Mouse (Mus musculus) midbrain, embryonic 14.5 days (tissue): ENCODE measurements around the gene Sh3pxd2b. TPM values are rescaled to one million over a fixed set of nuclear protein-coding genes. Genes with fewer than 3 reads are reported as not detected.

Experiments used
- ATAC-seq: fragments of 200-750 bp; cut with Nextera tagmentation; 2 replicates; pipeline ENCODE4 v1.8.0; 2017; ENCODE audit warnings: moderate number of reproducible peaks, moderate library complexity; ENCODE audit not compliant: low FRiP score, low TSS enrichment
- DNase-seq: peaks from one replicate; pipeline ENCODE4 v3.0.0-alpha.2; 2015
- H3K27ac ChIP-seq: fragments of 300-500 bp; sonication (generic); replicated peaks from 2 replicates; pipeline ENCODE4 v1.5.1; 2014; ENCODE audit warnings: mild to moderate bottlenecking, low read depth, low read length, moderate library complexity
- H3K27me3 ChIP-seq: fragments of 300-500 bp; sonication (generic); 2 replicates; pipeline ENCODE4 v1.6.1; 2014; ENCODE audit warnings: low read length, control low read depth, mixed read lengths; ENCODE audit not compliant: control insufficient read depth, insufficient read depth
- H3K36me3 ChIP-seq: fragments of 300-500 bp; sonication (generic); 2 replicates; pipeline ENCODE4 v1.6.1; 2014; ENCODE audit warnings: low read length, control low read depth; ENCODE audit not compliant: control insufficient read depth, insufficient read depth
- H3K4me1 ChIP-seq: fragments of 300-500 bp; sonication (generic); 2 replicates; pipeline ENCODE4 v1.6.1; 2014; ENCODE audit warnings: mild to moderate bottlenecking, antibody characterized with exemption, low read length, control low read depth; ENCODE audit not compliant: control insufficient read depth, insufficient read depth
- H3K4me2 ChIP-seq: fragments of 300-500 bp; sonication (generic); 2 replicates; pipeline ENCODE4 v1.6.1; 2014; ENCODE audit warnings: mild to moderate bottlenecking, low read length, moderate library complexity
- H3K4me3 ChIP-seq: fragments of 300-500 bp; sonication (generic); replicated peaks from 2 replicates; pipeline ENCODE4 v1.5.1; 2014; ENCODE audit warnings: low read depth, low read length
- H3K9ac ChIP-seq: fragments of 300-500 bp; sonication (generic); replicated peaks from 2 replicates; pipeline ENCODE4 v1.6.1; 2014; ENCODE audit warnings: mild to moderate bottlenecking, low read length, moderate library complexity
- H3K9me3 ChIP-seq: fragments of 300-500 bp; sonication (generic); 2 replicates; pipeline ENCODE4 v1.6.1; 2016; ENCODE audit warnings: low read length, control low read depth, mixed read lengths; ENCODE audit not compliant: control insufficient read depth
- WGBS: fragments of 180-500 bp; shearing (Covaris S2); extraction: QIAGEN DNeasy Blood & Tissue Kit; methylation state at CpG from one replicate; pipeline ENCODE4 v1.1.7; 2014; 5-methylcytosine and 5-hydroxymethylcytosine counted together
- polyA plus RNA-seq: library from polyadenylated mRNA; unstranded; fragments of >200 nt; fragmentation: Nextera tagmentation; extraction: Ambion mirVana; gene quantifications from 2 replicates; pipeline ENCODE4 v1.2.1, GENCODE M21; 2014

Sh3pxd2b gene
- polyA plus RNA-seq, 1 experiment from 2014 or later, result 25.4 TPM

DNA sequence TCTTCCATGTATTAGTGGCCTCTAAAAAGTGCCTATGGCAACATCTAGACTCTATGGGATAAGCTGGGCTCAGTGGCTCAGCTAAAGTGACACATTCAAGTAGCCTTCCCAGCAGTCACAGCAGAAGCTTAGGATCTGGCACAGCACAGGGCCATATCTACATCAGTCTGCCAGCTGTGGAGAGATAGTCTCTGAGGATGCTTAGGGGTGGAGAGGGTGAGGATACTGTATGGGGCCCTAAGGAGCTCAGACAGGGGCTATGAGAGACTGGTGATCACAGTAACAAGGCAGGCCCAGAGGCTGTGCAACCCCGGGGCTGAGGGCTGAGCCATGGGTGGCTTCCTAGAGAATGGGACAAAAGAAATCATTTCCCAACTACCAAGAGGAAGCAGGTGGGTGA, 40.6 kb upstream of the Sh3pxd2b start:
- DNase-seq (no peak), ATAC-seq (no peak)
- Histone ChIP-seq H3K4me1 (no peaks in the 10 kb centered on the region), H3K27ac (no peak overlapping the region), H3K4me2 (no peak overlapping the region), H3K9me3 (no peaks in the 10 kb centered on the region), H3K4me3 (no peak overlapping the region), H3K27me3 (no peaks in the 10 kb centered on the region), H3K36me3 (no peaks in the 10 kb centered on the region), H3K9ac (no peak overlapping the region)
- 81% methylated on average over 1 of the region's 1 CpGs for WGBS

DNA sequence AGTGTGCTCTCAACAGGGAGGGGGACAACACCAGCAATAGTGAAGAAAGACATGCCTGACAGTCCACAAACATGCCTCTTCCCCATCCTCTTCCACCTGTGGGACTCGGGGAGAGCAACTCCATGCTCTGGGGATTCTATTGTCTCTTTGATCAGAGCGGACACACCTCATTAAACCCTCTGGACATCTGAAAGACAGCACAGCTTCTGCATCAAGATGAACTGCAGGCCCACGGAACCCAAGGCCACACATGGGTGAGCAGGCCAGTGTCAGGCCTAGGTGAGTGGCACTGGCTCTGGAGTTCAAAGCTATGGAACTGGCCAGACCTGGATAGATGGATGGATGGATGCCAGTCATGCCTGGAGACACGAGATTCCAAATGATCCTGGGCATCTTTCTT, 38.2 kb upstream of the Sh3pxd2b start:
- DNase-seq (no peak), ATAC-seq (no peak)
- Histone ChIP-seq H3K9me3 (no peaks in the 10 kb centered on the region), H3K27me3 (no peaks in the 10 kb centered on the region), H3K4me2 (no peak overlapping the region), H3K4me1 (no peaks in the 10 kb centered on the region), H3K4me3 (no peak overlapping the region), H3K36me3 (no peaks in the 10 kb centered on the region), H3K9ac (no peak overlapping the region), H3K27ac (no peak overlapping the region)
- 14% methylated on average over 4 of the region's 4 CpGs for WGBS

DNA sequence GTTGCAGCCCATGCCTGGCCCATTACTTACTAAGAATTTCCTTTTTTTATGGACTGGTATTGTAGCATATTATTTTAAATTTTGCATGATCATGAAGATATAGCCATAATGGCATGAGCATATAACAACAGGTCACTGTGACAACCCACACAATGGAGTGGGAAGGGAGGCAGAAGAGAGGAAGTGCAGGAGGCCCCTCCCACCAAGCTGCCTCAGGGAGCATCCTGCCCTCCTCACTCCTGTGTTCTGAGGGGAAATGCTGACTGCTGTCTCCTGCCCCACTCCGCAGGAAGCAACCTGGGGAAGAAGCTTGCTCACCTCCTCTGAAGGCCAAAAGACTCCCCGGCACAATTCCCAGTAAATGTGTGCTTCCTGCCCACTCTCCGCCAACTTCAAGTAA, 37.7 kb upstream of the Sh3pxd2b start:
- Histone ChIP-seq H3K4me2 (no peak overlapping the region), H3K4me1 (no peaks in the 10 kb centered on the region), H3K27ac (no peak overlapping the region), H3K36me3 (no peaks in the 10 kb centered on the region), H3K4me3 (no peak overlapping the region), H3K27me3 (no peaks in the 10 kb centered on the region), H3K9me3 (no peaks in the 10 kb centered on the region), H3K9ac (no peak overlapping the region)
- DNase-seq, result no peak
- 84% methylated on average over 3 of the region's 3 CpGs for WGBS
- no peak for ATAC-seq

DNA sequence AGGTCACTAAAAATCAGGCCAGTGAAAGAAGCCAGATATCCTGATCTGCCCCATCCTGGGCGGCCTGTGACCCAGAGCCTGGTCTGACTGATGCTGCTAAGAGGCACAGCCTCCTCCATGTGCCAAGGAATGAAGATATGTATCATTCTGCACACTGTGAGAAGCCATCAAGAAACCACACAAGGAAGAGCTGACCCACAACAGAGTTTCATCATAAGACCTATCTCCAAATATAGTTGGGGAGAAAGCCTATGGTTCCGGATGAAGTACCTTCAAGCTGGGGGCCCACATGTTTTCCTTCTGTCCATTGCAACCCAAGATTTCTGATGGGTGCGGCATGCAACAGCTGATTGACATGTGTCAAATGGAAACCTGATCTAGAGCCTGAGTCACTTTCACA, 31.6 kb upstream of the Sh3pxd2b start:
- Histone ChIP-seq H3K4me1 (no peaks in the 10 kb centered on the region), H3K4me2 (no peak overlapping the region), H3K4me3 (no peak overlapping the region), H3K27me3 (no peaks in the 10 kb centered on the region), H3K9me3 (no peaks in the 10 kb centered on the region), H3K36me3 (no peaks in the 10 kb centered on the region), H3K27ac (no peak overlapping the region), H3K9ac (no peak overlapping the region)
- WGBS, result 92% methylated on average over 3 of the region's 3 CpGs
- ATAC-seq (no peak), DNase-seq (no peak)

DNA sequence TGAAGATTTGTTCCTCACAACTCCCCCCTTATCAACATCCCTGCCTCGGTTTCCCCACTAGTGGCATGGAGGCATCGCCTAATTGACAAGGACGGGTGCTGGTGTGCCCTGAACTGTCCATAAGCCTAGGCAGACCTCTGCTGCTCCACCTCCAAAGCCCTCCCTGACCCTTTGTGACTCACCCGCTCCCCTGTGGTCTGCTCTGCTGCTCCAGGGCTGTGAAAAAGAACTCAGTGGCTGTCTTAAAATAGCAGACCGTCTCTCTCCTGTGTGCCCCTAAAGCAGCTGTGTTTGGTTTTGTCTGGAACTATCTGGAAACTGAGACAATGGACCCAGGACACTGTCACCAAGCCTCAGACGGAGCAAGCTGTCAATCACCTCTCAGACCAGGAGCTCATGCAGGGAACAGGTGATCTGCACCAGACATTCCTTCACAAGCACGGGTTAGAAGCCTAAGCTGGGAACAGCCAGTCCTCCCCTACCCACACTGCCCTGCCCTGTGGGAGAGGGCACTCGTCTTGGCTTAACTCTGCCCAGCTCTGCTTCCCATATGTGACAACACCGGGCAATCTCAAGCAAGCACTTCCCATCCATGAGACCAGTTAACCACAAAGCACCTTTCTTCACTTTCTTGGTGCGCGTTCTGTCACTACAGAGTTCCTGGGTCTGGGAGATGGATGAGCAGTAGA, 27.0 kb upstream of the Sh3pxd2b start:
- DNase-seq (no peak), ATAC-seq (no peak)
- Histone ChIP-seq H3K36me3 (no peaks in the 10 kb centered on the region), H3K9me3 (no peaks in the 10 kb centered on the region), H3K9ac (no peak overlapping the region), H3K4me1 (no peaks in the 10 kb centered on the region), H3K4me2 (no peak overlapping the region), H3K4me3 (no peak overlapping the region), H3K27me3 (no peaks in the 10 kb centered on the region), H3K27ac (no peak overlapping the region)
- WGBS, result 61% methylated on average over 11 of the region's 11 CpGs

DNA sequence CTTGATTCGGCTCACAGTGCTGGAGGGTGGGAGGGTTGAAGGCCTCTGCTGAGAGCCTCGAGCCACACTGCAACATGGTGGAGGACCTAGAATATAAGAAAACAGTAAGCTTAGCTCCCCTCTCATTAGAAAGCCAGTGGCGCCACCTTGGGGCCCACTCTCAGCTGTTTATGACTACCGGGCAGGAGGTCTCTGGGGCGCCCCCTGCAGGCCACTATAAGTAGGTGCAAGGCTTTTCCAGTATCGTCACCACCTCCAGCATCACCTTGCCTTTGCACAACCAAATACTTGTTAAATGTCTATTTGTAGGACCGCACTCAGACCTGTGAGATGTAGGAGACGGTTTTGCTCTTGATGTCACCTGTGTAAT, 26.4 kb upstream of the Sh3pxd2b start:
- Histone ChIP-seq H3K27me3 (no peaks in the 10 kb centered on the region), H3K9me3 (no peaks in the 10 kb centered on the region), H3K36me3 (no peaks in the 10 kb centered on the region), H3K9ac (no peak overlapping the region), H3K4me3 (no peak overlapping the region), H3K27ac (no peak overlapping the region), H3K4me1 (no peaks in the 10 kb centered on the region), H3K4me2 (no peak overlapping the region)
- ATAC-seq (no peak), DNase-seq (peak; percentile 61)
- WGBS, result 37% methylated on average over 8 of the region's 8 CpGs

DNA sequence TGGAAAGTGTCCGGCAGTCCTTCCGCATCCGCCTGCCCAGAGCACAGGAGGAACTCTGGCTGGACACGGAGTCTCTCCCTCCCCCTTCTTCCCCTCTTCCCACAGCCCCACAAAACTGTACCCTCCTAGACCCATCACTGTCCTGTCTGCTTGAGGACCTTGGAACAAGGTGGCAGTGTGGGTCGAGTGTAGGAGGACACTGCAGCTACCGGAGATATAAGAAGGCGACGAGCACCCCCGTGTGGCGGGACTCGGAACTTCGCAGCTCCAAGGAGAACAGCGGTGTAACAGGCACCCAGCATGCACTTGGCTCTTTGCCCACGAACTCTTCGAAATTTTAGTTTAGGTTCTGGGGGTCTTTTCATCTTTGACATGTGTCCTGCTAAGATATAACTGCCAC, 23.0 kb upstream of the Sh3pxd2b start:
- H3K27me3 ChIP-seq, result no peaks in the 10 kb centered on the region
- no peak overlapping the region for H3K9ac ChIP-seq
- DNase-seq (peak; percentile 93), ATAC-seq (peak; percentile 75; the same call in 1 of the 2 replicates)
- no peak overlapping the region for H3K4me3 ChIP-seq
- no peaks in the 10 kb centered on the region for H3K36me3 ChIP-seq
- H3K27ac ChIP-seq, result no peak overlapping the region
- no peaks in the 10 kb centered on the region for H3K9me3 ChIP-seq
- WGBS, result 14% methylated on average over 15 of the region's 15 CpGs
- H3K4me1 ChIP-seq, result no peaks in the 10 kb centered on the region
- H3K4me2 ChIP-seq, result 0 out of 2 replicates have a peak overlapping the region, but pooled peaks have one; percentile 18

DNA sequence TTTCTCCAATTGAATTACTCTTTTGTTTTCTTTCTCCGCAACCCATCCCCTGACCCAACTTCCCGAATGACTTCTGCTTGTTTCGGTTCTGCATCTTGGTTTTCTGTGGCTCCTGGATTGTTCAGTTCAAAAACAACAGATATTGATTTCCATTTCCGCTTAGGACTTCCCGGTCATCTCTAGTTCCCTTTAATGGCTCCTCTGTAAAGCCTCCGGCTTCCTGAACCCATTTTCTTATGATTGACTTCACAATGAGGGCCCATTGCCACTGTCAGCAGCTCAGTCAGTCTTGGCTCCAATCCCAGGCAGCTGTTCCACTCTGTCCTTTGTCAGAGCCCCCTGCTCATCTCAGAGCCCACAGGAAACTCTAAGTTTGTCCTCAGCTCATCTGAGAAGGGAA, 16.5 kb upstream of the Sh3pxd2b start:
- ATAC-seq (no peak), DNase-seq (peak; percentile 39)
- no peak overlapping the region for H3K4me2 ChIP-seq
- no peak overlapping the region for H3K9ac ChIP-seq
- no peaks in the 10 kb centered on the region for H3K36me3 ChIP-seq
- 45% methylated on average over 6 of the region's 6 CpGs for WGBS
- no peaks in the 10 kb centered on the region for H3K9me3 ChIP-seq
- H3K4me3 ChIP-seq, result no peak overlapping the region
- H3K4me1 ChIP-seq, result no peaks in the 10 kb centered on the region
- H3K27ac ChIP-seq, result no peak overlapping the region
- no peaks in the 10 kb centered on the region for H3K27me3 ChIP-seq

DNA sequence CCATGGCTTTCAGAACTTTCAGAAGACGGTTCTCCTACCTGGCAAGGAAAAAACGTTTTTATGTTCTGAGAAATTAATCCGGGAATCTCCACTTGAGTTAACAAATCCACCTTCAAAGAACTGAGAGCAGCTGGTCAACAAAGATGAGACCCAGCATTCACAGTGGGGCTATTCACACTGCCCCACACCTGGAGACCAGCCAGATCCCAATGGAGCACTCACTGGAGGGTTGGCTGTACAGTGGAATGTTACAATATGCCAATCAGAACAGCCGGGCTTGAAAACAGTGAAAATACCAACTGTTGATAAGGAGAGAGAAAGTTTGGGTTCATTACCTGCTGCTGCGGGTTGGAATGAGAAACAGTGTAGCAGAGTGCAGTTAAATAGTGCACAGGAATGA, 15.8 kb upstream of the Sh3pxd2b start:
- Histone ChIP-seq H3K36me3 (no peaks in the 10 kb centered on the region), H3K4me3 (no peak overlapping the region), H3K4me2 (no peak overlapping the region), H3K27me3 (no peaks in the 10 kb centered on the region), H3K4me1 (no peaks in the 10 kb centered on the region), H3K27ac (no peak overlapping the region), H3K9me3 (peaks cover 2% of the 10 kb centered on the region; the same call in 1 of the 2 replicates), H3K9ac (no peak overlapping the region)
- ATAC-seq (no peak), DNase-seq (peak; percentile 28)
- WGBS, result 72% methylated on average over 5 of the region's 5 CpGs
